Mouse (Mus musculus) gastrocnemius, postnatal 10 days (tissue): Measurements from ENCODE around the gene Tsc22d4. TPM values are rescaled to one million over a fixed set of nuclear protein-coding genes. Genes with fewer than 3 reads are reported as not detected.

Source experiments
- DNase-seq: peaks from one replicate; pipeline ENCODE4 v3.0.0; 2021; ENCODE audit warnings: mixed read lengths
- total RNA-seq, 2 experiments: library from RNA; stranded (reverse); gene quantifications; 2 replicates each; pipeline ENCODE4 v1.2.3; 2021

The Tsc22d4 gene
- total RNA-seq, 2 experiments from 2014 or later, result 189 to 203 TPM

DNA sequence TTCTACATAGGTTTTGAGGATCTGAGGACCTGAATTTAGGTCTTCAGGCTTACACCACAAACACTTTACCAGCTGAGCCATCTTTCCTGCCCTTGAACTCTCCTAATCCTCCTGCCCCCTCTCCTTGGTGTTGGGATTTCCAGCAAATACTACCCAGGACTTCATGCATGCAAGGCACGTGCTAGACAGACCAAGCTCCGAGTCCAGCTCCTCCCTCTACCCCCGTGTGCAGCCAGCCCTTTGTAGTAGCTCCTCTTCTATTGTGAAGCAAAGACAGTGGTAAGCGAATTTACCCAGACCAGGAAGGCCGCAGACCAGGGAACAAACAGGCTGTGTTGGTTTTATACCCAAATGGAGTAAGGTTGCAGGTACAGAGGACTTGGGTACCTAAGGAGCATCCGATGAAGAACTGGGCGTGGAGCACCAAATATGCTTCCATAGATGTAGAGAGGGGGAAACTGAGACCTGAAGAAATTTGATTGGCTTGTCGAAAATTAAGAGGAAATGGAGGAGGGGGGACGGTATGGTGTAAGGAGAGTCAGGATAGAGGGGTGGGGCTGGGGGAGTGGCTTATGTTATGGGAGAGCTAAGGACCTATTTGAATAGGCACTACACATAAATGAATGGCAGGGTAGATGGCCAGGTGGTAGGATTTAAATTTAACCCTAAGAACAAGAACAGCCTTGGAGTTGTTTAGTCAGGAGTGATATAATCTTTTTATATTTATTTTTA is 19.2 kb downstream of the Tsc22d4 start:
- no peak for DNase-seq

DNA sequence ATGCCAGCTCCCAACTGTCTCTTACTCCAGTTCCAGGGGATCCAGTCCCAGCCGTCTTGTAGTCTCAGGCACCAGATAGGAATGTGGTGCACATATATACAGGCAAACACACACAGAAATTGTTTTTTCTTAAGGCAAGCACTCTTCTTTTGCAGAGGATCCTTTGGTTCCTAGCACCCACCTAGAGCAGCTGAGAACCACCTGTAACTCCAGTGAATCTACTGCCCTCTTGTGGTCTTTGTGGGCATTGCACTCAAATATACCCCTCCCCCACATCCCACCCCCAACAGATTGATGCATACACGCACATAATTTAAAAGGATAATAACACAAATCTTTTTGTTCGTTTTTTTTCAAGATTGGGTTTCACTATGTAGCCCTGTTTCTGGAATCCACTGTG is 20.7 kb downstream of the Tsc22d4 start:
- no peak for DNase-seq

DNA sequence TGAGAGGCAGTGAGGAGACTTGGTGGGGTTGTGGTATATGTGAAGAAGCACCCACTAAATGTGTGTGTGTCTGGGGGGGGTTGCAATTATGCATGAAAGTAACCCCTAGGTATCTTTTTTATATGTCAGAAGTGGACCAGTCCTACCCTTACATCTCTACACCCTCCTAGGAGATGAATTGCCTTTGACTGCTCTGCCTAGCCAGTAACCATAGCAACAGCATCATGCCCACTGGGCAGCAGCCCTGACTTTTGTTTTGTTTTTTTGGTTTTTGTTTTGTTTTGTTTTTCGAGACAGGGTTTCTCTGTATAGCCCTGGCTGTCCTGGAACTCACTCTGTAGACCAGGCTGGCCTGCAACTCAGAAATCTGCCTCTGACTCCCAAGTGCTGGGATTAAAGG is 22.9 kb downstream of the Tsc22d4 start:
- no peak for DNase-seq

DNA sequence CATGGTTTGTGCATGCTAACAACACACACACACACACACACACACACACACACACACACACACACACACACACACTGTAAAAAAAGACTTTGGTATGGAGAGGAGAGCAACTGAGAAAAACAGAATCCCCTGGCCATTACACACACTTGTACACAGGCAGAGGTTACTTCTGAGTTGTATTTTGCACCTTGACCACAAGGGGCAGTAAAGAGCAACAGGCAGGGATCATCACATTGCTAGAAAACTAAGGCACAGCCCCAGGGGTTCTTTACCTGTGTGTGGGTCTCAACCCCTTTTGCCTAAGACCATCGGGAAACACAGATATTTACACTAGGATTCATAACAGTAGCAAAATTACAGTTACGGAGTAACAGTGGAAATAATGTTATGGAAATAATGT is 25.2 kb downstream of the Tsc22d4 start:
- DNase-seq, result no peak

DNA sequence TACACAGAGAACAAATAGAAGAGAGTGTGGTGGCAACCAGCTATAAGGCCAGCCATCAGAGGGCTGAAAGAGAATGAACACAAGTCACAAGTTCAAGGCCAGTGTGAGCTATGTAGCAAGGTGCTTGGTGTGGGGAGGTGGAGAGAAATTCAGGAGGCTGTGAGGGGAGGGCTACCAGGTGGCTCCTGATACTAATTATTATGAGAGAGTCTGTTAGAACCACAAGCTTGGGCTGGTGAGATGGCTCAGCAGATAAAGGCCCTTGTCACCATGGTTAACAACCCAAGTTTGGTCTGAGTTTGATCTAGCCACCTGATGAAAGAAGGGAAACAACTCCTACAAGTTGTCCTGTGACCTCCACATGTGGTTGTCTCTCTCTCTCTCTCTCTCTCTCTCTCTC is 27.2 kb downstream of the Tsc22d4 start:
- no peak for DNase-seq

DNA sequence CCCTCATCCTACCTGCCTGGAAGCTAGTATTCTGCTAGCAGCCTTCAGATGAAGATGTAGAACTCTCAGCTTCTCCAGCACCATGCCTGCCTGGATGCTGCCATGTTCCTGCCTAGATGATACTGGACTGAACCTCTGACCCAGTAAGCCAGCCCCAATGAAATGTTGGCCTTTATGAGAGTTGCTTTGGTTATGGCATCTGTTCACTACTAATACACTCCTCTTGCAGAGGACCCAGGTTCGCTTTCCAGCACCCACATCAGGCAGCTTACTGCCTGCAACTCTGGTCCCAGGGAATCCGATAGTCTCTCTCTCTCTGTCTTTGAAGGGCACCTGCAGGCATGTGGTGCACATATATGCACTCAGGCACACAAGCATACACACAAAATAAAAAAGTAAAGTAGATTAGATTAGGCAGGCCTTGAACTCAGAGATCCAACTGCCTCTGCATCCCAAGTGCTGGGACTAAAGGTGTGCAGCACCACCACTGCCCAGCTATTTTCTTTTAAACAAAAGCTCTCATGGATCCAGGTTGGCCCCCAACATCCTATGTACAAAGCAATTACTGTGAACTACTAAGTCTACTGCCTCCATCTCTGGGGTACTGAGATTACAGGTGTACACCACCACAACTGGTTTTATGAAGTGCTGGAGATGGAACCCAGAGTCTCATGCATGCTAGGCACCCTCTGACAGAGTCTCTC is 30.2 kb downstream of the Tsc22d4 start:
- no peak for DNase-seq

DNA sequence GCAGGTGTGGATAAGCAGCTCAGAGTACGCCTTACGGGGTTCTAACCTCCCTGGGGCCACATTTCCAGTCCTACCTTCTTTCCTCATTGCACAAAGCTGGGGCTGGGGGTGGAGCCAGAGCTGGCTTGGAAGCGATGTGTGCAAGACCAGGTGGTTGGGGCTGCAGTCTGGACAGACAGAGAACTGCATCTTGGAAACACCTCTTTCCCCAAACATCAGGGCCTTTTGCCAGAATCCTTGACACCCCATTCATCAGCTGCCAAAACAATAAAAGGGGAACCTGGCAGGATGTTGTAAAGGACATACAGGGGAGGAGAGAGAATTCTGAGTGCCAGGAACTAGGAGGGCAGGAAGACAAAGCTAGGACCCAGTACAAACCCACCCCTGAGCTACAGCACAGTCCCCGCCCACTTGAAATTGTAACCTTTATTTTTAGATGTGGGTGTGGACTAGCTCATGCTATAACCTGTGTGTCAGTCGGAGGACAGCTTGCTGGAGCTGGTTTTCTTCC is 30.9 kb downstream of the Tsc22d4 start:
- DNase-seq, result peak; percentile 8

DNA sequence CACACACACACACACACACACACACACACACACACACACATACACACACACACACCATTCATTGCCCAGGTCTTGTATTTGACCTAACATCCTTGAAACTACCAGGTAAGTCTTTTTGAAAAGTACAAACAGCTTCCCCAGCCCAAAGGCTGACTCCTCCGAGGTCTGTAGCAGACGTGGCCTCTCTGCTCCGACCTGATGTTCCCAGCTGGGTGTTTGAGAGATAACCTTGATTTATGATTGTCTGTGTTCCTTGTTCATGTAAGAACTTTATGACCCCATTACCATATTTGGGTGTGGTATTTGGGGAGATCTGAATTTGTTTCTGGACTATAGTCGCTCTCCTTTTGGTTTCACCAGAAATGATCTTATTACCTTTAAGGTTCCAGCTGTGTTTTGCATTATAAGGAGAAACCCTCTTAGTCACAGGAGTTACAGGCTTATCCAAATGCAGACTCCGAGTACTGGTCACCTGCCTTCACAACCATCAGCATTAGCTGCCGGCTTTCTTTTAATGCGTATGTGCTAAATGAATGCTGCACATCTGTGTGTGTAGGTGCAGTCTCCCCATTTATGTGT is 31.8 kb downstream of the Tsc22d4 start:
- no peak for DNase-seq

DNA sequence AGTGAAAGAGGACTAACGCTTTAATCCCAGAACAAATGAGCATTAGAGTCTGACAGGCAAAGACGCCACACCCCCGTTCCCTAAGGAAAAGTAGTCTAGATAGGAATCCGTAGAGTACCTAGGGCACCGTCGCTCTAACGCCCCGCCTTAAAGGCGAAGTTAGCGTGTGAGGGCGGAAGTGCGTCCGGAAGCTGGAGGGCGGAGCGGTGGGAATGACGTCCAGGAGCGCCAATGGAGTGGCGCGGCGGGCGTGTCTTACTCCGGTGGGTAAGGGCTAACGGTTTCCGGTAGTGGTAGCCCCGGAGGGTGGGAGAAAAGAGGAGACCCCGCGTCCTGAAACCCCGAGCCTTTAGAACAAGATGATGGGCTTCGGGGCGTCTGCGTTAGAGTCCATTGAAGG is 33.1 kb downstream of the Tsc22d4 start, which contains the start of gene Ppp1r35:
Gene Ppp1r35, plus strand, starts transcription at position 215 of the 400 bp plus-strand sequence.
- peak; percentile 95 for DNase-seq

DNA sequence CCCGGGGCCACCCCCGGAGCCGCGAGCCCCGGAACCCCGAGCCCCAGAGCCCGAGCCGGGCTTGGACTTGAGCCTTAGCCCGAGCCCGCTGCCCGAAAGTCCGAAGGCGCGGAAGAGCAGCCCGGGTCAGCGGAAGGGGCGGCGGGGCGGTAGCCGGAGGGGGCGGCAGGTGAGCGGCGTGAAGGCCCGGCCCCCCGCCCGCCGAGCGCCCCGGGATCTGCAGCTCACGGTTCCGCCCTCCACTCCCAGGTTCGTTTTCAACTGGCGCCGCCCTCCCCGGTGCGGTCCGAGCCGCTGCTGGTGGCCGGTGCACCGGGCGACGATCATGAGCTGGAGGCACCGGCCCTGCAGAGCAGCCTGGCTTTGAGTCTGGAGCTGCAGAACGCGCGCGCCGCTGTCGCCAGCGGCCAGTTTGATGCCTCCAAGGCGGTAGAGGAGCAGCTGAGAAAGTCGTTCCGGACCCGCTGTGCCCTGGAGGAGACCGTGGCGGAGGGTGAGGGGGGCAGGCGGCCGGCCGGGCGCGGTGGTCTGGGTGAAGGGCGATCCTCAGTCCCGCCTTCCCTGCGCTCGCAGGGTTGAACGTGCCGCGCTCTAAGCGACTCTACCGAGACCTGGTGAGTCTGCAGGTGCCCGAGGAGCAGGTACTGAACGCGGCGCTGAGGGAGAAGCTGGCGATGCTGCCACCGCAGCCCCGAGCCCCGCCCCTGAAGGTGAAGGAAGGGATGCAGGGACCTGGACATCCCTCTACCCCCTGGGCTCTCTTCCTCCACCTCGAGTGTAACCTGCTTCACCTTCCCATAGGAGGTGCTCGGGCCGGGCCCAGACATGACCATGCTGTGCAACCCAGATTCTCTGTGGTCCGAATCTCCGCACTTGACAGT is 33.8 kb downstream of the Tsc22d4 start:
- peak; percentile 41 for DNase-seq

DNA sequence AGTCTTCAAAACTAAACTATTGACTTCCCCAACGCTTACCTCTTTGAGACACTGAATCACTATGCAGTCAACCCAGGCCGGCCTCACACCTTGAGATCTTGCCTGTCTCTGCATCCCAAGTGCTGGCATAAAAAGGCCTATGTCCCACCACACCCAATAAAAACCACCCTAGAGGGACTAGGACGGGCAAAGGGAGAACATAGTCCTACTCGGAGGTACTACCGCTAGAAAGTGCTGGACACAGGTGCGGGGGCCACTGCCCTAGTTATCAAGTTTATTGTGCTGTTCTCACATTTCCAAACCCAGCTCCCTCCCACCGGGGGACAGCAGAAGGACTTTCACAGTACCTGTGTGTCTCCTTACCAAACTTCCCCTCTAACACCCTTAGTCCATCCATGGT is 36.1 kb downstream of the Tsc22d4 start:
- DNase-seq, result no peak

DNA sequence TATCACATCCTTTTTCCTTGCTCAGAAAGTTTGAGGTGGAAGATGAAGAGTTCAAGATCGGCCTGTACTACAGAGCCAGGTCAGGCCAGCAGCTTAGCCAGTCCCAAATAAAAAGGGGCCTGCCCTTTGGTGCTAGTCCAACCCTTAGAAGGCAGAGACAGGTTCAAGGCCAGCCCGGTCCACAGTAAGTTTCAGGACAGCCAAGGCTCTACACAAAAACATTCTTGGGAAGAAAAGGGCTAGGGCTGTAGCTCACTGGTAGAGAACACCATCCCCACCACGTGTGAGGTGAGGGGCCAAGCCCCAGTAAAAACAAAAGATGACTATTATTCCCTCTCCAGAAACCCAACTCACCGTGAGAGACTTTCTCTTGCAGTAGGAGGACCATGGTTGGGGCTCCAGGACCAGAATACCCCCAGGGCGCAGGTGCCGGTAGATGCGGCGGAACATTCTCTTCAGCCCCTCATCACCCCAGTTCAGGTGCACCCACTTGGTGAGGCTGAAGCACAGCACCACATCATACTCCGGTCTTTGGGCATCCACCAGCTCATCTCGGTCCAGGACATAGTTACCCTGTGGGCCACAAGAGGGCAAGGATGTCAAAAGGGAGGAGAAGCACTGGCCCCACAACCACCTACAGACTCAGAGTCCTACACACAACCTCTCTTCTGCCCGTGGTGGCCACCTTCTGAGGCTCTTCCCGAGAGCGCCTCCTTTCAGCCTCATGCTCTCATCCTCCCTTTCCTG is 37.4 kb downstream of the Tsc22d4 start:
- DNase-seq, result no peak

DNA sequence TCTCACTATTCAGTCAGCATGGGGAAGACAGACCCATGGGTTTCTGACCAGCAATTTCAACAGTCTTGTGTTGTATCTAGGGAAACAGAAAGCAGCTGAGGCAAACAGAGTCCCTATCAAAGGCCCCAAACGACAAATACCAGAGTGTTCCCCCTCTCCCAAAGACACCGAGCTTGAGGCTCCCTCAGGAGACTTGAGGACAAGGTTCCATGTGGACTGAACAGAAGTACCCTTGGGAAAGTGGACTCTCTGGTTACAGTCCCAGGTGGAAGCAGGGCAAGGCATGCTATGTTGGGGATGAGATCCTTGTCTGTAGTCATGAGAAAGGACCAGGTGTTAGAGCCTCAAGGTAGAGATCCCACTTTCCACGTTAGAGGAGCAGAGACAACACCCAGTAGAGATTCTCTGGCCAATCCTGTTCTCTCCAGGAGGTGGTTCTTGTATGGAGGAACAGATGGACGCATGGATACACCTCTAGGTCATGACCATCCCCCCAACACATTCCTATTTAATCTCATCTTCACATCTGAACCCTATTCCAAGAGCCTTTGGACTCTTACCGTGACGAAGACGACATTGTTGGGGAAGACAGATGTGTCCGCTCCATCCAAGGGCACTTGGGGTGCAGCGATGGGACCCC is 38.5 kb downstream of the Tsc22d4 start:
- no peak for DNase-seq

DNA sequence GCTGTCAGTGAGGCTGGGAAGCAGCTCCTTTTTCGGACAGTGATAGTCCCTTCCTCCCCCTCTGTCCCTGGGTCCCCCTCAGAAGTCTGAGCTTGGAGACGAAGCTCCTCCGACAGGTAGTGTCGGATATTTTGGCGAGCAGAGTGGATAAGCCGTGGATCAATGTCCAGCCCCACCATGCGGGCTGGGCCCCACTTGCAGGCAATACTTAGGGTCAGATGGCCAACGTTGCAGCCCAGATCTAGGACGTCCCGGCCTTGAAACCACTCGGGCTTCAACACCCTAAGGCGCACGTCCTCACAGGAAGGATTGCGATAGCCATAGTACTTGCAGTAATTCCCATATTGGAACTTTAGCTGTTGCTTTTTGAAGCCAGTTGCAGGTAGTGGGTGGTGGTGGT is 39.0 kb downstream of the Tsc22d4 start:
- no peak for DNase-seq

DNA sequence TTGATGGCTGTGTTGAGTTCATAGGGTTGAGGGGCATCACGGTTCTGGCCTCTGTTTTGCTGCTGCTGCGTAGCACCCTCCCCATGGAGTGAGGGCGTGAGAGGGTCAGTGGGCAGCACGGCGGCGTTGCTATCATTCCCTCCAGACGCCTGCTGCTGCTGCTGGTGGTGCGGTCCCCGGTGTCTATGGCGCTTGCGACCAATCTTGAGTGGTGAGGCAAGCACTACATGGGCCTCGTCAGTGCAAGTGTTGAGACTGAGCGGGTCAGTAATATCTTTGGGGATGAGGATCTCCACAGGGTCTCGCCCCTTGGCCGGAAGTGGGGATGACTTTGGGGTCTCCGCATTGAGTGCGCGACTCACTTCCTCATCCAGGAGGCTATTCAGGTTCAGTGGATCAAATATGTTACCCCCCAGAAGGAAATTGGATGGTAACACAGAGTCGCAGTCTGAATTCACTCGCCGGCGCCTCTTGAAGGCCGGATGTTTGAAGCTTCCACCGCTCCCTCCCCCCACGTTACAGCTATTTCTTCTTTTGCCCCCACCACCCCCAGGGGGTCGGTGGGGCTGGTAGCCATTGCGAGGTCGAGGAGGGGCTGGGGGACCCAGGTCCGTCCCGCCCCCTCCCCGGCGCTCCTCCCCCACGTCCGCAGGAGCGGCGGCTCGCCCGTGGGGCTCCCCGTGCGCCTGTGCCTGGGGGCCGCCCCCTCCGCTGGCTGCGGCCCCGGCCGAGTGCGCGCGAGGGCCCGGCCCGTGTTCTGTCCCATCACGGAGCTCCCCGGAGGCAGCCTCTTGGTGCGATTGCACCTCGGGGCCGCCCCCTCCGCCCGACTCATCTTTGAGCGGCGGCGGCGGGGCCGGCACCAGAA is 39.9 kb downstream of the Tsc22d4 start:
- peak; percentile 16 for DNase-seq

DNA sequence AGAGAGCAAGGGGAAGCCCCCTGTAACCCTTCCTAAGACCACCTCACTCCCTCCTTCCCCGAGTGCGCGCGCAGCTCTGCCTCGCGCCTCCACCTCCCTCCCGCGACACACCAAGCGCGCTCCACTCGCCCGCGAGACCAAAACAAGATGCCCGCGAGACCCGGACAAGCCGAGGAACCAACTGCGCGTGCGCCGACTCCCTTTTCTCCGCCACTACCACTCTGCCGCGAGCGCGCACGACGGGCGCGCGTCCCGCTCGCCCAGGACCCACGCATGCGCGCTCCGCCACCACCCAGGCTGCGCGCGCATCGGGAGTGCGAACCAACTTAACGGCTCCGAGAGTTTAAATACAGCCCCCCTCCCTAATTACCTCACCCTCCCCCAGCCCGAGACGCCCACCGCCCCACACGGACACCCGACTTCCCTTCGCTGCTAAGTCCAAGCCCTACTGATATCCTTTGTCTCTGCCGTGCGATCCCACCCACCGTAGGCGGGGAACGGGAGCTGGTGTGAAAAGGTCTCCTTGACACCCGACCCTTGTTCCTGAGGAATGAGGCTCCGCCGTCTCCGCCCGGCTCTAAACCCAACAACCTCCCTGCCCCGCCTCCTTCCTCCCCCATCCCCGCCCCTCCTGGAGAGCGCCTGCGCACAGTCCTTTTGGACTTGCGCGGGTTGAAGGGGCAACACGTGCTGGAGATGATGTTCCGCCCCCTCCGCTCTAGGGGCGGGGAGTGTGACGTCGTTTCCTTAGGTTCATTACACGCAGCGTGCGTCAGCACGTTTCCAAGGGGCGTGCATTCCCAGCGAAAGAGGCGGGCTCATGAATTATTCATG is 40.8 kb downstream of the Tsc22d4 start:
- peak; percentile 100 for DNase-seq

DNA sequence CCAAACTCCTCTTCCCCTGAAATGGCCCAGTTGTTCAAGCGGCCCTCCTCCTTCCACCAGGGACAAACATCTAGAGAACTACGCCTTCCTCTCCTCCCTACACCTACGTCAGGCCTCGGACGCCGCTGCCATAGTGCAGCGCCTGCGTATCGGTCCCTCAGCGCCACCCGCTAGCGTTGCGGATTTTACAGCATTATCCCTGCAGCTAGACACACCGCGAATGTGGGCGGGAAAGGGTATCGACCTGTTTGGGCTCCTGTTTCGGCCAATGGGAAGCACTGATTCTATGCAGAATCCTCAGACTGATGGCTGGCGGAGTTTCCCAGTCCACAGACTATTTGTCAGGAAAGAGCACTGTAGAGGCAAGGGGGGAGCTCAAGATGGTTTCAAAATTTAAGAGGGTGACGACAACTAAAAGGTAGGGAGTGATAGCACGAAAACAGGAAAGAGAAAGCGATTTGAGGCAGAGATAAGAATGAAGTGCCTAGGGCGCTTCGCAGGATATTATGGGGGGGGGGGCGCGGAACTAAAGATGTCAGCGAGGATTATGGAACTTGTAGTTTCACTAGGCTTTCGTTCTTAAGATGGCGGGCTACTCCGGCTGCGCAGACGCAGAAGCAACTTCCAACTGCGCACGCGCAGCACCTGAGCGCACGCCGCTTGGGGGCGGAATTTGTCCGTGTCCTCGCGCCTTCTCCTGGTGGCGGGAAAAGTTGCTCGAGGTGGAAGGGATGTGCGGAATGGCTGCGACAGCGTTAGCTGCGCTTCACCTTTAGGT is 41.8 kb downstream of the Tsc22d4 start, which contains the start of the genes Mepce and Zcwpw1:
Gene Mepce, minus strand, starts transcription at position 505 of the 778 bp plus-strand sequence.
Gene Zcwpw1, plus strand, starts transcription at position 648 of the 778 bp plus-strand sequence.
- peak; percentile 97 for DNase-seq

DNA sequence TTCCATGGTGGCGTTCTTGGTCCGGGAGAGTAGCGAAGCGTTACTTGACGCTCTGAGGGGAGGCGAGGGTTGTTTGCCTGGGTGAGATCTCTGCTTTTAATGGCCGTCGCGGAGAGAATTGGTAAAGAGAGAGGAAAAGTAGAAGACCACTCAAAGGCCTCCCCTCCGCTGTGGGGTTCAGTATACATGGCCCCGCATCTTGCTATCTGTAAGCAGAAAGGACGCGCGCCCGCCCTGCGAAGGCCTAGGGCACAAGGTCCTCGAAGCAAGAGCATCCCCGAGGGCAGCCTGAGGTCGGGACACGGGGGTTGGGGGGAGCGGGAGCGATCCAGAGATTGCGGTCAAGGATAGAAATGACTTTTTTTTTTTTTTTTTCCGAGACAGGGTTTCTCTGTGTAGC is 42.6 kb downstream of the Tsc22d4 start:
- DNase-seq, result peak; percentile 20
